ENCODE assay signal across 20 mouse cellular contexts in genomic region chr3:73934491-73934890, GRCm38 (mm10).
A peak's percentile ranks its signal among the peaks of the same experiment; 100 is the strongest.
DNase-seq lines count a peak whose midpoint lies in the region; ATAC-seq and TF ChIP-seq lines count a peak whose summit lies in the region.
"Had no signal": no experiment of that assay in that cellular context is flagged by ENCODE, and none has a peak within 500 bp of the region (broad histone marks: within the 10 kb centered on the region; RNA-seq: fewer than 3 reads in every experiment).

No protein-coding gene starts in this region.

- ATAC-seq in frontal cortex, adult (ENCODE audit: low TSS enrichment): peak; percentile 44; the same call in 1 of the 2 replicates
- ATAC-seq in megakaryocyte-erythroid progenitor cell, adult 5-6 weeks (replicated peaks; ENCODE audit: low FRiP score, low TSS enrichment, poor library complexity, severe bottlenecking): no peak
- ATAC-seq: forebrain, embryonic 16.5 days; lung, postnatal 0 days had no signal

- H3K27ac ChIP-seq in layer of hippocampus, adult 2 months: peak overlapping the region; percentile 46; the same call in 1 of the 2 replicates
- H3K27ac ChIP-seq: embryonic facial prominence, embryonic 15.5 days; hindbrain, embryonic 14.5 days; midbrain, embryonic 10.5 days; stomach, embryonic 15.5 days had no signal

- H3K4me3 ChIP-seq in layer of hippocampus, adult 2 months: no peak overlapping the region
- H3K4me3 ChIP-seq: embryonic facial prominence, embryonic 15.5 days; heart, embryonic 12.5 days; midbrain, embryonic 10.5 days; stomach, embryonic 15.5 days had no signal

- no peak for DNase-seq in frontal cortex, postnatal 14 days (ENCODE audit: low spot score in 2 of 2)
- DNase-seq in right cerebral cortex, adult 18-20 months: peak; percentile 1
- DNase-seq in right cerebral cortex, adult 2 months (ENCODE audit: low spot score in 2 of 2): no peak
- peak; percentile 13 to 45 for DNase-seq in layer of hippocampus, adult 2 months (ENCODE audit: low spot score in 2 of 2)
- no peak for DNase-seq in urinary bladder, postnatal 10 days (ENCODE audit: low spot score)
- DNase-seq: adrenal gland, adult 2 months; kidney, adult 8-10 months; kidney, postnatal 14 days; left cerebral cortex, postnatal 4 days; liver; thymus, adult 18-20 months had no signal

- TF ChIP-seq CTCF in layer of hippocampus, adult 2 months (conservative IDR thresholded peaks at IDR 0.05): no peak

Comparison
In these comparisons a context has a peak if more than half of its experiments do, and no peak if none do; other contexts are left out.
1. DNase-seq: peak in right cerebral cortex, adult 18-20 months (single experiment) and layer of hippocampus, adult 2 months (2 of 2); none in frontal cortex, postnatal 14 days (0 of 2), right cerebral cortex, adult 2 months (0 of 2) and urinary bladder, postnatal 10 days (single experiment).